Mouse (Mus musculus) stomach, embryonic 16.5 days (tissue): ENCODE results near the gene Vmn2r47. TPM values are rescaled to one million over a fixed set of nuclear protein-coding genes. Genes with fewer than 3 reads are reported as not detected.
"Not testable (repeated sequence)": the region's sequence is repeated elsewhere in the genome, so short reads cannot be mapped to it uniquely, and the experiment has no call there.

Experiments used
- ATAC-seq: fragments of 200-750 bp; cut with Nextera tagmentation; 2 replicates; pipeline ENCODE4 v1.8.0; 2017; ENCODE audit warnings: moderate number of reproducible peaks, moderate TSS enrichment; ENCODE audit not compliant: insufficient read depth, low FRiP score
- H3K27ac ChIP-seq: fragments of 300-500 bp; sonication (generic); 2 replicates; pipeline ENCODE4 v1.5.1; 2014; ENCODE audit warnings: low read length
- H3K27me3 ChIP-seq: fragments of 300-500 bp; sonication (generic); 2 replicates; pipeline ENCODE4 v1.6.1; 2014; ENCODE audit warnings: low read length, control low read depth, mixed read lengths; ENCODE audit not compliant: control insufficient read depth, insufficient read depth
- H3K36me3 ChIP-seq: fragments of 300-500 bp; sonication (generic); 2 replicates; pipeline ENCODE4 v1.6.1; 2014; ENCODE audit warnings: low read length; ENCODE audit not compliant: control insufficient read depth, insufficient read depth
- H3K4me1 ChIP-seq: fragments of 300-500 bp; sonication (generic); 2 replicates; pipeline ENCODE4 v1.6.1; 2014; ENCODE audit warnings: low read length, control low read depth, mixed read lengths; ENCODE audit not compliant: control insufficient read depth, insufficient read depth
- H3K4me2 ChIP-seq: fragments of 300-500 bp; sonication (generic); 2 replicates; pipeline ENCODE4 v1.6.1; 2014; ENCODE audit warnings: low read depth, low read length, mixed read lengths
- H3K4me3 ChIP-seq: fragments of 300-500 bp; sonication (generic); replicated peaks from 2 replicates; pipeline ENCODE4 v1.5.1; 2014; ENCODE audit warnings: mild to moderate bottlenecking, low read length
- H3K9ac ChIP-seq: fragments of 300-500 bp; sonication (generic); 2 replicates; pipeline ENCODE4 v1.6.1; 2014; ENCODE audit warnings: low read length
- H3K9me3 ChIP-seq: fragments of 300-500 bp; sonication (generic); replicated peaks from 2 replicates; pipeline ENCODE4 v1.6.1; 2016; ENCODE audit warnings: low read length, control low read depth; ENCODE audit not compliant: control insufficient read depth
- WGBS: fragments of 180-500 bp; shearing (Covaris S2); extraction: QIAGEN DNeasy Blood & Tissue Kit; methylation state at CpG from one replicate; pipeline ENCODE4 v1.1.7; 2014; 5-methylcytosine and 5-hydroxymethylcytosine counted together
- polyA plus RNA-seq: library from polyadenylated mRNA; unstranded; fragments of >200 nt; fragmentation: Nextera tagmentation; extraction: Ambion mirVana; gene quantifications from 2 replicates; pipeline ENCODE4 v1.2.1, GENCODE M21; 2015

The Vmn2r47 gene
- not detected in 2 replicates for polyA plus RNA-seq

DNA sequence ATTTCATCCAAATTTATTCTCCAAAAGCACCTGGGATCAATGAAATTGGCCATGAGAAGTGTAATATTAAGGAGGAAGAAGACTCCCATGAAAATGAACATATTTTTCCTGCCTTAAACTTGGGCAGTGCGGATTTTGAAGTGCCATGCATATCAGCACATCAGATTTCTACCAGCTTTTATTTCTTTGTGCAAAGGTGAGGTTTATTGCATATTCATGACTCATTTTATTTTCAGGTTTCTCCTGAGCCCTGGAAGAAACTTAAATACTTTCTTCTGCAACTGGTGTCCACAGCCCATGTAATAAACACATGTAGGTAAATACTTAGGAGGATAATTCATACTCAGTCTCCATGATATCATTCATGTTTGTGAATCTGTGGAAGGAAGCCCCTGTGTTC, at the start of gene Vmn2r47:
Gene Vmn2r47, minus strand, starts transcription at position 101 of the 400 bp plus-strand sequence.
- not testable (repeated sequence) for H3K4me2 ChIP-seq, H3K9me3 ChIP-seq, H3K9ac ChIP-seq, H3K27me3 ChIP-seq, H3K36me3 ChIP-seq, H3K4me1 ChIP-seq, H3K4me3 ChIP-seq, H3K27ac ChIP-seq, ATAC-seq
- WGBS, result no CpG with 5 or more reads among the region's 1 CpGs

DNA sequence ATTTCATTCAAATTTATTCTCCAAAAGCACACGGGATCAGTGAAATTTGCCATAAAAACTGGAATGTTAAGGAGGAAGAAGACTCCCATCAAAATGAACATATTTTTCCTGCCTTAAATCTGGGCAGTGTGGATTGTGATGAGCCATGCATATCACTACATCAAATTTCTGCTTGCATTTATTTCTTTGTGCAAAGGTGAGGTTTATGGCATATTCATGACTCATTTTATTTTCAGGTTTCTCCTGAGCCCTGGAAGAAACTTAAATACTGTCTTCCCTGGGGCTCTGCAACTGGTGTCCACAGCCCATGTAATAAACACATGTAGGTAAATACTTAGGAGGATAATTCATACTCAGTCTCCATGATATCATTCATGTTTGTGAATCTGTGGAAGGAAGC, 70.7 kb downstream of the Vmn2r47 start, which contains the start of gene Vmn2r46:
Gene Vmn2r46, minus strand, starts transcription at position 101 of the 400 bp plus-strand sequence.
- ATAC-seq, H3K4me1 ChIP-seq, H3K36me3 ChIP-seq, H3K27me3 ChIP-seq, H3K9ac ChIP-seq, H3K4me3 ChIP-seq, H3K27ac ChIP-seq, H3K9me3 ChIP-seq, H3K4me2 ChIP-seq: not testable (repeated sequence)
- WGBS, result no CpG with 5 or more reads among the region's 1 CpGs

Other genes with a start within 250 kb of the Vmn2r47 start
- not detected in 2 replicates for gene Vmn2r46, start 70.8 kb downstream of the Vmn2r47 start, polyA plus RNA-seq
- not detected in 2 replicates for gene Vmn2r48, start 112.3 kb upstream of the Vmn2r47 start, polyA plus RNA-seq
- not detected in 2 replicates for gene Vmn2r49, start 150.9 kb upstream of the Vmn2r47 start, polyA plus RNA-seq
- not detected in 2 replicates for gene Vmn2r50, start 212.0 kb upstream of the Vmn2r47 start, polyA plus RNA-seq